Mouse (Mus musculus) liver (tissue): ENCODE measurements around the gene Gfi1.

Experiments used
- DNase-seq: peaks from one replicate; pipeline ENCODE4 v3.0.0-alpha.2; 2020; ENCODE audit warnings: mixed read lengths

Gfi1 gene

DNA sequence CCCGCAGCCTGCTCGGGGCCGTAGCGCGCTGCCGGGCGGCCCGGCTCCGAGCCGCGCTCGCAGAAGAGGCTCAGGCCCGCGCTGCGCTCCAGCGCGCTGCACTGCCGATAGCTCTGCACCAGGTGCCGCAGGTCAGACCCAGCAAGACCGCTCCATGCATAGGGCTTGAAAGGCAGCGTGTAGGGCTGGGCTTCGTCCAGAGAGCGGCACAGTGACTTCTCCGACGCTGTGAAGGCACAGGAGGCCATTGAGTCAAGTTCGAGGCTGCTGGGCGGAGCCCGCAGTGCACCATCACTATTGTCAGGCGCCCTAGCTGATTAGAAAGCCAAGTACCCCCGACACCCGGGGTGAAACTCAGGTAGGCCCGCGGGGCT, 4.2 kb downstream of the Gfi1 start:
- no peak for DNase-seq

GRCm38 (mm10) chr5:107720991-107721637, 4.7 kb downstream of the Gfi1 start:
- DNase-seq = no peak

- DNase-seq = no peak
Observed at GRCm38 (mm10) chr5:107720511-107720910, 5.3 kb downstream of the Gfi1 start.

- DNase-seq = no peak
Observed at GRCm38 (mm10) chr5:107719786-107720185, 6.0 kb downstream of the Gfi1 start.

DNA sequence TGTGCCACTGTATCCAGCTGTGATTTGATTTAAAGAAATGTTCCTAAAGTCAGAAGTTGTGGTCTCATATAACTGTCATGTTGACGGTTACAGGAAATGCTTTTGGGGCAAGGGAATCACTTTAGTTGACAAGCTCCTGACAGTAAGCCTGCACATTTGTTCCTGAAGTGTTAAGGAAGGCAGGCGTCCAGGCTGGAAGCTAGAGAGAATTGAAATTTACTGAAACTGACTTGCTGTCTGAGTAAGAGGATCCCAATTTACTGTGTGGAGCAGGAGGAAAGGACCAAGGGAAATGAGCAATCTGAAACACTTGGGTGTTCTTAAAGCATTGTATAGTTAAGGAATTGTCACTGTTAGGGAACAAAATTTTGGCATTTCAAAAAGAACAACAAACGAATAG, 6.6 kb downstream of the Gfi1 start:
- no peak for DNase-seq

- no peak for DNase-seq
Observed at GRCm38 (mm10) chr5:107717871-107718361, 7.9 kb downstream of the Gfi1 start.

GRCm38 (mm10) chr5:107711689-107712088, 14.1 kb downstream of the Gfi1 start:
- no peak for DNase-seq

- DNase-seq = no peak
Observed at GRCm38 (mm10) chr5:107708124-107708797, 17.6 kb downstream of the Gfi1 start.

DNA sequence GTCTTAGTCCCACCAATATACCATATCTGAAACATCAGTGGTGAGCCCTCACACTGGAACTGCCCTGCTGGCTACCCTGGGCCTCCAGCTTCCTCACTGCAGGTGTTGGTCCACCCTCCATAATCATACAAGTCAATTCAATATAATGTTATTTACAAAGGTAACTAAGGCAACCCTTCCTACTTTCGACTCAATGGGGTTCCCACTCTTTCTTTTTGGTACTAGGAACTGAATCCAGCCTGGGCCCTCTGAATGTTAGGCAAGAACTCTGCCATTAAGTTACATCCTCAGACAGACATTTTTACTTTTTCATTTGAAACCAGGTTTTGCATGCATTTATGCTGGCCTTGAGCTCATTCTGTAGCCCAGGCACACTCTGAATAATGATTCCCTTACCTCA, 19.6 kb downstream of the Gfi1 start:
- DNase-seq = no peak

GRCm38 (mm10) chr5:107705756-107706155, 20.1 kb downstream of the Gfi1 start:
- DNase-seq = no peak

DNA sequence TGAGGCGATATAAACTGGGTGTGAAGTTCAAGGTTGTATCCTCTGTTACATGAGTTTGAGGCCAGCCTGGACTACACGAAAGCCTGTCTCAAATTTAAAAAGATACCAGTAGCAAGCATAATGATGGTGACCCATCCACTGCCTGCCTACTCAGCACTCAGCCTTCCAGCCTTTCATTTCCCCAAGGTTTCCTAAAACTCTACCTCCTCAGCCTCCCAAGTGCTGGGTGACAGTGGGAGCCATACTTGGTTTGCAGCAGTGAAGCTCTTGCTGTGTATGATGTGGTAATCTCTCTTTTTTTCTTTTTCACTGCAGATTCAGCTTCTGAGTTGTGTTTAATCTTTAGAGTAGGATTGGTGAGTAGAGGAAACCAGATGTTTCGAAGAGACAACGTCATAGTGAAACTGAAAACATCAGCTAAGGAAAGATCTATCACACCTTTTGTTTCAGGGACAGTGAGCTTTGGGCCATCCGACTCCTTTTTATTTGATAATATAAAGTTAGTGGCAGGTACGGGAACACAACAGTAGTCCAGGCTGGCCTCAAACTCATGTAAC, 22.6 kb downstream of the Gfi1 start:
- DNase-seq = no peak

GRCm38 (mm10) chr5:107701658-107702057, 24.2 kb downstream of the Gfi1 start:
- no peak for DNase-seq

DNA sequence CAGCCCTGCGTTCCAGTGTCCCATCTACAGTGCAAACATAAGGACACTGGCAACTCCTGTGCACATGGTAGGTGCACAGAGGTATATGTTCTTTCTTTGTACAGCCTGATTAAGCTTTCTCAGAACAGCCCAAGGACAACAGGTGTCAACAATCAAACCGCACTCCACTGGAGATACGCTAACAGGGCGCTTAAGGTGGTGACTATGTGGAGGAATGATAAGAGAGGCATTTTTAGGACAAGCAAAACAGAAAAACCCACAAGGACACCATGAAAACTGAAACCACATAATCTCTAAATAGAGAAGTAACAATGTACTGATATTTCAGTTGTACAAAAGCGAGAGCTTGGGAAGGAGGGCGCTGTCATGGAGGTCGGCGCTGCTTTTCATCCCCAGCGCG, 25.0 kb downstream of the Gfi1 start:
- no peak for DNase-seq

GRCm38 (mm10) chr5:107698888-107699287, 26.9 kb downstream of the Gfi1 start:
- DNase-seq = no peak

GRCm38 (mm10) chr5:107695019-107695418, 30.8 kb downstream of the Gfi1 start:
- DNase-seq = no peak

DNA sequence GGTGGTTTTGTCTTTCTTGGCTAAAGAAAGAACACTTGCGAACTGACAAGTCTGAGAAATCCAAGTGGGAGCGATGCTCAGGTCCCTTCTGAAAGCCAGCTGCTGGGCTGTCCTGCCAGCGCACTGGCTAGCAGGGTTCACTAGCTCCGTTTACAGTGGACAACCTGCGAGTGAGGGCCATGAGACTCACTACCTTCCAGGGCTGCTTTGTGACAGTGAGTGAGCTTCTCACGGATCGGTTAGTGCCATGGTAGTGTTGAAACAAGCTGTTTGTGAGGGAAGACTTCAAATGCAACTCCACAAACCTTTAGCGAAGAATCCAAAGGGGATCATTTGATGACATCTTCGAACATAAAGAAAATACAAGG, 37.4 kb downstream of the Gfi1 start:
- no peak for DNase-seq

GRCm38 (mm10) chr5:107687592-107688498, 38.0 kb downstream of the Gfi1 start:
- peak; percentile 84 for DNase-seq

- no peak for DNase-seq
Observed at GRCm38 (mm10) chr5:107687161-107687560, 38.7 kb downstream of the Gfi1 start.

DNA sequence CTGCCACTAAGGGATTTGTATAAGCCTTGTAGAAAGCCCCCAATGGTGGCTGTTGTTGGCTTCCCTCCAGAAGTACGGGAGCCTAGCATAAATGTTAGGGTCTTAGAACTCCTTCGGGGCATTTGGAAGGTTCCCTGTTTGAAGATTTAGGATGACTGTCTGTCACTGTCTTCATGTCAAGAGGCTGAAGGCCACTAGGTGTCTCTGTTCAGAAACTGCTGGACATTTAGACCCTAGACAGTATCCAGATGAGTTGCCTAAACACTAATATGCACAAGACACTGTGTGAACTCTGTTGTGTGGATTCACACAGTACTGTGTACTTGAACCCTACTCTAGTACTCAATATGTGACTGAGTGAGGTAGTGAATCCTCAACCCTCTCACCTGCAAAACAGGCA, 41.5 kb downstream of the Gfi1 start:
- DNase-seq = no peak

- no peak for DNase-seq
Observed at GRCm38 (mm10) chr5:107681300-107681699, 44.5 kb downstream of the Gfi1 start.

DNA sequence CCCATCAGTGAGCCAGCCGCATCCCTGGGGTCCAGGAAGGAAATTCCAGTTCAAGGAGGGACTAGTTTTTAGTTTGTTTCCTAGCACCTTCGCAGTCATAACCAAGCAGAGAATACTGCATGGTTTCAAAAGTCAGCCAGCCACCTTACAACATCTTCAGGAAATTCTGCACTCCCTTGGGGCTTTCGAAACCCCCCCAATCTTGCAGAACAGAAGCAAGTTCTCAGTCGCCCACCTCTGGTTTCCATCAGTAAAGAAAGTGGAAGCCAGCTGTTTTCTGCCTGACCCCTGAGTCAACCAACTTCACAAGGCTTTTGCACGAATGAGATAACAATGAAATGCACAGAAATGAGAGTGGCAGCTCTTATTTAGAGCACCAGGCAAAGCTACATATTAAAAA, 47.4 kb downstream of the Gfi1 start:
- no peak for DNase-seq
